In the genomic region with DNA sequence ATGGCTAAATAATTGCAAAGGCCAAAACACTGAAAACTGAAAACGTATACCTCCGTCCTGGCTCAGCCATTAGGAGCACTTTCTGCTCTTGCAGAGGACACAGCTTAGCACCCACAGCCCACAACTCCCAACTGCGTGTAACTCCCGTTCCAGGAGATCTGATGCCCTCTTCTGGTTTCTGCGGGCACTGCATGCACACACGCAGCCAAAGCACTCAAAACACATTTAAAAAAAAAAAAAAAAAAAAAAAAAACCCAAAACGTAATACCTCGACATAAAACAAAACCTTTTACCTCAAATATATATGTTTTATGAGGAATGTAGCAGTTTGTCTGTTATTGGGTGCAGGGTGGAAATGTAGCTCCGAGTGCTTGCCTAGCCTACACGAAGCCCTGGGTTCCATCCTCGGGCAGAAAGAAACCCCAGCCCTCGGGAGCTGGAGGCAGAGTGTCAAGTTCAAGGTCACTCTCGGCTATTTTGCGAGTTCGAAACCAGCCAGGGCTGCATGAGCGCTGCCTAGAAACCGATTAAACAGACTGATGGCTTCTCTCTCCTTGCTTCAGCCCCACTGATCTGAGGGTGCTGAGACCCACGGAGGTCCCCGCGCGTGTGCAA, we compare ENCODE assay signal across 8 mouse cellular contexts. TPM values are rescaled to one million over a fixed set of nuclear protein-coding genes. Genes with fewer than 3 reads are reported as not detected.
DNase-seq lines count a peak whose midpoint lies in the region; ATAC-seq lines count a peak whose summit lies in the region.

No protein-coding gene starts in this region.

- peak overlapping the region; percentile 77 for H3K9ac ChIP-seq in hindbrain, embryonic 14.5 days

- H3K4me3 ChIP-seq in hindbrain, embryonic 14.5 days (replicated peaks; ENCODE audit: low read length), result peak overlapping the region; percentile 92

- H3K4me2 ChIP-seq in hindbrain, embryonic 14.5 days (replicated peaks), result peak overlapping the region; percentile 94

- peak; percentile 90 for DNase-seq in NIH3T3 (ENCODE audit: low read depth)
- peak; percentile 96 to 97 for DNase-seq in cerebellum, postnatal 10 days
- peak; percentile 81 to 84 for DNase-seq in frontal cortex, postnatal 14 days (ENCODE audit: low spot score in 2 of 2)
- peak; percentile 92 for DNase-seq in hindbrain, embryonic 14.5 days (ENCODE audit: low spot score)
- DNase-seq in layer of hippocampus, postnatal 36 days, result peak; percentile 86
- peak; percentile 94 for DNase-seq in lung, postnatal 36 days
- peak; percentile 90 for DNase-seq in retina, postnatal 1 day
- DNase-seq in urinary bladder, adult 18-20 months (ENCODE audit: low spot score in 2 of 2), result peak; percentile 67 to 80

- peak overlapping the region; percentile 91 for H3K27ac ChIP-seq in hindbrain, embryonic 14.5 days

- WGBS in hindbrain, embryonic 14.5 days, result 1% methylated on average over 21 of the region's 21 CpGs

- H3K27me3 ChIP-seq in hindbrain, embryonic 14.5 days (ENCODE audit: control insufficient read depth, insufficient read depth, low read length), result no peaks in the 10 kb centered on the region

- peaks cover 22% of the 10 kb centered on the region for H3K36me3 ChIP-seq in hindbrain, embryonic 14.5 days (replicated peaks; ENCODE audit: control insufficient read depth, insufficient read depth)

- H3K4me1 ChIP-seq in hindbrain, embryonic 14.5 days (replicated peaks; ENCODE audit: control insufficient read depth, insufficient read depth, low read length), result peaks cover 8% of the 10 kb centered on the region; the same call in 1 of the 2 replicates

- peak; percentile 38; the same call in 1 of the 2 replicates for ATAC-seq in hindbrain, embryonic 14.5 days (ENCODE audit: low FRiP score)

- H3K9me3 ChIP-seq in hindbrain, embryonic 14.5 days (ENCODE audit: control insufficient read depth, low read length), result no peaks in the 10 kb centered on the region

RNA-seq across cellular contexts. Expression of a gene that starts 0.5 kb away (rescaled TPM):
- 21.3 and 24.3 TPM in 2 replicates for polyA plus RNA-seq in hindbrain, embryonic 14.5 days (2014; fragmentation: Nextera tagmentation; extraction: Ambion mirVana)
- total RNA-seq in layer of hippocampus, postnatal 36 days (2021), result 10 to 100 TPM; 31.4 to 31.6 TPM

RNA-seq across cellular contexts. Expression of a gene that starts 34.9 kb away (rescaled TPM):
- not detected in 2 replicates for polyA plus RNA-seq in hindbrain, embryonic 14.5 days (2014; fragmentation: Nextera tagmentation; extraction: Ambion mirVana)
- not detected for total RNA-seq in layer of hippocampus, postnatal 36 days (2021)

RNA-seq across cellular contexts. Expression of a gene that starts 43.0 kb away (rescaled TPM):
- polyA plus RNA-seq in hindbrain, embryonic 14.5 days (2014; fragmentation: Nextera tagmentation; extraction: Ambion mirVana), result 0.12 and 0.13 TPM in 2 replicates
- under 1 TPM; 0.20 to 0.28 TPM for total RNA-seq in layer of hippocampus, postnatal 36 days (2021)

Comparison
In these comparisons a context has a peak if more than half of its experiments do, and no peak if none do; other contexts are left out.
1. Peak in every context shown above with its lines: DNase-seq, ATAC-seq, H3K4me3 ChIP-seq and H3K27ac ChIP-seq.